Mouse (Mus musculus) heart, embryonic 16.5 days (tissue): ENCODE data around the gene Dnpep. TPM values are rescaled to one million over a fixed set of nuclear protein-coding genes. Genes with fewer than 3 reads are reported as not detected.

Source experiments
- ATAC-seq: fragments of 200-750 bp; cut with Nextera tagmentation; replicated peaks from 2 replicates; pipeline ENCODE4 v1.8.0; 2017; ENCODE audit warnings: moderate number of reproducible peaks; ENCODE audit not compliant: insufficient read depth, low FRiP score; ENCODE audit errors: extremely low read depth
- H3K27ac ChIP-seq: fragments of 300-500 bp; sonication (generic); 2 replicates; pipeline ENCODE4 v1.5.1; 2014; ENCODE audit warnings: mild to moderate bottlenecking, low read length, control low read depth, moderate library complexity
- H3K27me3 ChIP-seq: fragments of 300-500 bp; sonication (generic); 2 replicates; pipeline ENCODE4 v1.6.1; 2014; ENCODE audit warnings: low read length, mixed read lengths; ENCODE audit not compliant: control insufficient read depth, insufficient read depth
- H3K36me3 ChIP-seq: fragments of 300-500 bp; sonication (generic); 2 replicates; pipeline ENCODE4 v1.6.1; 2014; ENCODE audit not compliant: control insufficient read depth, insufficient read depth
- H3K4me1 ChIP-seq: fragments of 300-500 bp; sonication (generic); 2 replicates; pipeline ENCODE4 v1.6.1; 2014; ENCODE audit warnings: low read length, mixed read lengths; ENCODE audit not compliant: control insufficient read depth, insufficient read depth
- H3K4me2 ChIP-seq: fragments of 300-500 bp; sonication (generic); 2 replicates; pipeline ENCODE4 v1.6.1; 2014; ENCODE audit warnings: low read depth, mild to moderate bottlenecking, control low read depth, low read length
- H3K4me3 ChIP-seq: fragments of 300-500 bp; sonication (generic); 2 replicates; pipeline ENCODE4 v1.5.1; 2014; ENCODE audit warnings: mild to moderate bottlenecking, control low read depth, low read length
- H3K9ac ChIP-seq: fragments of 300-500 bp; sonication (generic); 2 replicates; pipeline ENCODE4 v1.6.1; 2014; ENCODE audit warnings: low read length, control low read depth
- H3K9me3 ChIP-seq: fragments of 300-500 bp; sonication (generic); replicated peaks from 2 replicates; pipeline ENCODE4 v1.6.1; 2016; ENCODE audit warnings: low read length; ENCODE audit not compliant: control insufficient read depth
- WGBS: fragments of 180-500 bp; shearing (Covaris S2); extraction: QIAGEN DNeasy Blood & Tissue Kit; methylation state at CpG from one replicate; pipeline ENCODE4 v1.1.7; 2014; 5-methylcytosine and 5-hydroxymethylcytosine counted together
- polyA plus RNA-seq: library from polyadenylated mRNA; unstranded; fragments of >200 nt; fragmentation: Nextera tagmentation; extraction: Ambion mirVana; gene quantifications from 2 replicates; pipeline ENCODE4 v1.2.1, GENCODE M21; 2015

The Dnpep gene
- polyA plus RNA-seq, 1 experiment from 2014 or later = 131 TPM

DNA sequence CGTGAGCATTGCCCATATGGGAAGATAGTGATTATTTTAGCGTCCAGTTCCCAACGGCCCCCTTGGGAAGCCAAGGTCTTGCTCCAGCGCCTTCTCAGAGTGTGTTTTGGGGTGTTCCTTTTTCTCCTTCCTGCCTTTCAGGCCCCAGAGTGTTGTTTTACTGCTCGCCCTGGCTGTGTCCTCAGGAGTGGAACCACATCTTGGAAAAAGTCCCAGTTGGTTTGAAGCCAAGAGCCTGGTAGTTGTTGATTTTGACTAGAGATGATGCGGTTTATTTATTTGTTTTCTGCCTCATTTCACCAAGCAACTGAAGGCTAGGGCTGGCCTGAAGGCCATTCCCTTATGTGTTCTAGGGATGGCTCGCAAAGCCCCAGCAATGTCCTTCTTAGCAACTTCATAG, 39.5 kb upstream of the Dnpep start:
- Histone ChIP-seq H3K9ac (no peak overlapping the region), H3K27ac (peak overlapping the region; percentile 40)
- 54% methylated on average over 7 of the region's 7 CpGs for WGBS

DNA sequence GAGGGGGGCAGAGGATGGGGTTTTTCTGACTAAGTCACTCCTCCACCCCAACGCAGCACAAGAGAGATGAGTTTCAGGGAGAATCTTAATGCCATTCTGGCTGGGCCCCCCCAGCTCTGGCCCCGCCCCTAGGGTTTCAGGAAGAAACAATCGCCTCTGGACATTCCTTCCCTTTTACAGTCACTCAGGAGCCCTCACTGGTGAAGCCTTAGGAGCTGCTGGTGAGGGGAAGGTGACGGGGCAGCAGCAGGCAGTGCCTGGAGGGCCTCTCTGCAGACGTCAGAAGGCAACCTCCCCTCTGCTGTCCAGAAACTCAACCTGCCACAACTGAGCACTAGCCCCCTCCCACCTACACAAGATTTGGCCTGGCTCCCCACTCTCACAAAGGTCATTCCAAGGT, 31.5 kb upstream of the Dnpep start:
- no peak overlapping the region for H3K4me2 ChIP-seq
- H3K27me3 ChIP-seq = no peaks in the 10 kb centered on the region
- WGBS = 30% methylated on average over 5 of the region's 5 CpGs
- no peaks in the 10 kb centered on the region for H3K9me3 ChIP-seq
- H3K9ac ChIP-seq = peak overlapping the region; percentile 40
- H3K4me1 ChIP-seq = peaks cover 44% of the 10 kb centered on the region
- H3K27ac ChIP-seq = peak overlapping the region; percentile 90
- H3K36me3 ChIP-seq = no peaks in the 10 kb centered on the region
- peak; percentile 20; the same call in 1 of the 2 replicates for ATAC-seq
- H3K4me3 ChIP-seq = no peak overlapping the region

More for the DNA sequence above, 39.5 kb upstream of the Dnpep start:
- H3K9me3 ChIP-seq = no peaks in the 10 kb centered on the region
- no peak for ATAC-seq
- H3K4me3 ChIP-seq = no peak overlapping the region
- no peak overlapping the region for H3K4me2 ChIP-seq
- H3K4me1 ChIP-seq = peaks cover 28% of the 10 kb centered on the region
- peaks cover 7% of the 10 kb centered on the region; the same call in 1 of the 2 replicates for H3K27me3 ChIP-seq
- no peaks in the 10 kb centered on the region for H3K36me3 ChIP-seq

DNA sequence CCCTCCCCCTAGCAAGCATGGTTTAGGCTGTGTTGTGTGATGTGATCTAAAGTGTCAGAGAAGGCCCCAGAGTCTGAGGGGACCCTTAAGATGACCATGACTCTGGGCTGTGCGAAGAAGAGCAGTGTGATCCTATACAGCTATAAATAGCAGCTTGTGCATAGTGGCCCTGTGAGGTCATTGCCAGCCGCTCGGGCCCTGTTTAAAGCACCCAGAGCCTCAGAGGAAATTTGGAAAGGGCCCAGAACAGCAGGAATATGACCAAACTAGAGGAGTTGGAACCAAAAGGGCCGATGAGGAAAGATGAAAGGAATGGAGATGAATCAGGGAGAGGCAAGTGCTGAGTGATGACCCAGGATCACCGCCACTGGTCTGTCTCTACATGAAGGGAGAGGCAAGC, 29.5 kb upstream of the Dnpep start:
- Histone ChIP-seq H3K27me3 (no peaks in the 10 kb centered on the region; the same call in 1 of the 2 replicates), H3K27ac (peak overlapping the region; percentile 85), H3K4me1 (peaks cover 53% of the 10 kb centered on the region), H3K4me2 (no peak overlapping the region), H3K4me3 (no peak overlapping the region), H3K9me3 (no peaks in the 10 kb centered on the region), H3K9ac (peak overlapping the region; percentile 57), H3K36me3 (no peaks in the 10 kb centered on the region)
- WGBS = 28% methylated on average over 5 of the region's 5 CpGs
- peak; percentile 57 for ATAC-seq

DNA sequence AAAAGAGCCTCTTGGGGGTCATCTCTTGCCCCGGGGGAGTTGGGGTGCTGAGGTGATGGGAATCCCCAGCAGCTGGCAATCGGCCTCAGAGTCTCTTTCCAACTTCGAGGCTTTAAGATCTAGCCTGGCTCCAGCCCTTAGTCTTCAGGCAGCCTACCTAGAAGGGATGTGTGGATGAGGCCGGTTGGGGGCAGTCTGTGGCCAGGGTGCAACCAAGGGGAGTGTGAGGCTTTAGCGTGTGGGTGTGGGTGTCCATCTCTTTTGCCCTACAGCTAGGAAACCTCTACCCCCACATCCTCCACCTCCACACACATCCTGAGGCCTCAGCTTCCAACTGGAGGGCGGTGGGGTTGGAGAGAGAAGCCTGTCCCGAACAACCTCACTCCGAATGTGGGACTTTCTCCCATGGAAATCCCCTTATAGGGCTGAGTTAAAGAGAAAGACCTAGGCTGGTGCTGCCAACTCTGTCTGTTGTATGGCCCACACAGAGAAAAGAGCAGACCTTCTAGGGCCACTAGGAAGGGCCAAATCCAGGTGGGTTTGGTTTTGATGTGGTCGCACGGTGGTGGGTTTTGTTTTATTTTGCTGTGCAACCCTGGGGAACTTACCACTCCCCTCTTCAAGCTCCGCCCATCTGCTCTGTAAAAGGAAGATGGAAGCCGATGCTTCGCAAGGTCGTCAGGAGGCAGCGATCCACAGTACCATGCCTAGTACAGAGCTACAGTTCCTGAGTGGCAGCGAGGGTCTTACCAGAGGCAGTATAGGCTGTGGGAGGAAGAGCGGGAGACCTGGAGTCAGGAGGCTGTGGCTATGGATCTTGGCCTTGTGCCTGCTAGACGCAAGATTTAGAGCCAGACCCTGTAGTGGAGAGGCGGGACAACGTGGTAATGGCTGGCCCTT, 27.5 kb upstream of the Dnpep start:
- no peaks in the 10 kb centered on the region for H3K9me3 ChIP-seq
- ATAC-seq = 0 out of 2 replicates have a peak, but pooled peaks have one; percentile 34
- no peak overlapping the region for H3K4me3 ChIP-seq
- peak overlapping the region; percentile 31 for H3K4me2 ChIP-seq
- no peaks in the 10 kb centered on the region; the same call in 1 of the 2 replicates for H3K27me3 ChIP-seq
- WGBS = 32% methylated on average over 20 of the region's 20 CpGs
- peak overlapping the region; percentile 30 for H3K9ac ChIP-seq
- peak overlapping the region; percentile 68 for H3K27ac ChIP-seq
- peaks cover 53% of the 10 kb centered on the region for H3K4me1 ChIP-seq
- no peaks in the 10 kb centered on the region for H3K36me3 ChIP-seq

DNA sequence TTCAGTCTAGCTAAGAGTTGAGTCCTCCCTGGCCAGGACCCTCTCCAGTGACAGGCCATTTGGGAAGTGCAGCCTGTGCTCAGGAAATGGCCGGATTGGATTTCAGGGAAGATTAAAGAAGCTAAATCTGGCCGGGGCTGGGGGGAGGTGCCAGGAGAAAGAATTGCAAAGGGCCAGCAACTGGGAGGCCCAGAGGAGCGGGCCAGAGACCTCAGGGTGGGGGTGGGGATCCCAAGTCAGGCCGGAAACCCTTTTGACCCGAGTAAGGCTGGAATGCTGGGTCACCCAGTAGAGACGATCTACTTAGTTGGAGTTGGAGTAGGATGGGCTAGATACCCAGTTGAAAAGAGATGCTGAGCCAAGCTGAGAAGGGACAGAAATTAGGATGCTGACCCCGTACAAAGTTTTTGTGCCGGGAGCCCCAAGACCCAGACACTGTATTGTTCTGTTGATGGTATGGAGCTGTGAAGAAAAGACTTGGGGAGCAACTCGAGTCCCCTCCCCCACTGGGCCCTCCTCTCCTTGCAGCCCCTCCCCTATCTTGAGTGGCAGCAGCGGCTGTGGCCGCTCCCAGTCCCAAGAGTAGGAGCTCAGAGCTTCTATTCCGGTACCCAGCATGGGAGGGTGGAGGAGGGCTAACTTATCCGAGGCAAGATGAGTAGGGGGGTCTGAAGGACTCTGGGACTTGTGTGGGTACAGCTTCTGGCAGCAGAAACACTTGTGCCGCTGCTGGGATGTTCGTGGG, 26.7 kb upstream of the Dnpep start:
- Histone ChIP-seq H3K36me3 (no peaks in the 10 kb centered on the region), H3K9me3 (no peaks in the 10 kb centered on the region), H3K27ac (peak overlapping the region; percentile 68), H3K4me3 (no peak overlapping the region), H3K9ac (peak overlapping the region; percentile 59), H3K4me1 (peaks cover 48% of the 10 kb centered on the region), H3K4me2 (peak overlapping the region; percentile 31), H3K27me3 (no peaks in the 10 kb centered on the region; the same call in 1 of the 2 replicates)
- 5% methylated on average over 15 of the region's 15 CpGs for WGBS
- peak; percentile 17; the same call in 1 of the 2 replicates for ATAC-seq

DNA sequence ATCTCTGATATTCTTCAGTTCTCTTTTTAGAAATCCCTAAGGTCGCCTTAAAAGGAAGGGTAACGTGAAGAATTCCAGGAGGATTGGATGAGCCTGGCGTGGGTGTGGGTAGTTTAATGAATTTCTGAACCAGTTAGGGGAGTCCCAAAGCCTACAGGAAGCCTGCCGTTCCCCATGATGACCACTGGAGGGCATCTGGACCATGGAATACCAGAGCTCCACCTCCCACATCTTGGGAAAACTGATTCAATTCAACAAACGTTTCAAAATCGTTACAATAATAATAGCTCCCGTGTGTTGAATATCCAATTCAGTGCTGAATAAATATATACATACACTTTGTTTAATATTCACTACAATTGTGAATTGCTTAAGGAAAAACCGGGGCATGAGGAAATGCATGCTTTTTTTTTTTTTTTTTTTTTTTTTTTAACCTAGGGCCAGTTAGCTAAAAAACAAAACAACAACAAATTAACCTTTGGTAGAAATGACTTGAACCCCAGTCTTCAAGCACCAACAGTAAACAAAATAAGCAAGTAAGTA, 25.2 kb upstream of the Dnpep start:
- H3K4me1 ChIP-seq = peaks cover 40% of the 10 kb centered on the region

DNA sequence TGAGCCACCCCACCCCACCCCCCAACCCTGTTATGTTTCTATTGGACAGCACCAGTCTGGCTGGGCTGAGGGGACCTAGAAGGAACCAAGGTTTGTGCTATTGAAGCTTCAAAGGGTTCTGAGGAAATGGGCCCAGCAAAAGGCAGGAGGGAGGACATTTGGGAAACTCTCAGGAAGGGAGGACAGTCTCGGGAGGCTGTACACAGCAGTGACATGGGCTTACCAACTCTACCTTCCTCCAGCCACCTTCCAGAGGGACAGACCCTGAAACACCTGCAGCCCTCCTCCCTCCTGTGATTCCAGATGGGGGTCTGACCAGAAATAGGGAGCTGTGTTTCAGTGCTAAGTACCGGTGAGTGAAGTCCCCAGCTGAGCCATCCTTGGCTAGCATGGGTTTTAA, 22.7 kb upstream of the Dnpep start:
- no peaks in the 10 kb centered on the region; the same call in 1 of the 2 replicates for H3K27me3 ChIP-seq
- no peak for ATAC-seq
- no peak overlapping the region for H3K27ac ChIP-seq

More for the DNA sequence above, 25.2 kb upstream of the Dnpep start:
- Histone ChIP-seq H3K36me3 (no peaks in the 10 kb centered on the region), H3K9ac (no peak overlapping the region), H3K4me3 (no peak overlapping the region), H3K9me3 (no peaks in the 10 kb centered on the region), H3K27ac (no peak overlapping the region), H3K27me3 (no peaks in the 10 kb centered on the region; the same call in 1 of the 2 replicates), H3K4me2 (no peak overlapping the region)
- whole genome bisulfite sequencing = 1% methylated on average over 8 of the region's 8 CpGs
- ATAC-seq = no peak

DNA sequence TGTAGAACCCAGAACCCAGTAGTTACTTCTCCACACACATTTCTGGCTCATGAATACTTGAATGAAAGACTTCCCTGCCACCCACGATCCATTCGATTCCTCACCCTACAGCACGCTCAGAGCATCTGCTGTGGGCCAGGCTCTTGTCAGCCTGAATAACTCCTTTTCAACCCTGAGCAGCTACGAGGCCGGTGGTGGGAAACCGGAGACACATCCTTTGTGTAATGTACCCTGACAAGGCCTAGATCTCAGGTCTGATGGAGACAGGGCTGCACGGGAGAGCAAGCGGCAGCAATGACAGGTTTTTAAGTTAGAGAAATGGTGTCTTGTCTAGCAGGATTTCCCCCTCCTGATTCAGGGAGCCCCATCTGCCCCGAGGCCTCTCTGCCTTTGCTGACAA, 21.5 kb upstream of the Dnpep start:
- H3K9ac ChIP-seq = peak overlapping the region; percentile 26; the same call in 1 of the 2 replicates
- no peak overlapping the region for H3K27ac ChIP-seq
- no peak overlapping the region for H3K4me3 ChIP-seq
- peaks cover 10% of the 10 kb centered on the region for H3K4me1 ChIP-seq
- H3K9me3 ChIP-seq = no peaks in the 10 kb centered on the region
- ATAC-seq = no peak
- H3K36me3 ChIP-seq = no peaks in the 10 kb centered on the region
- whole genome bisulfite sequencing = 64% methylated on average over 9 of the region's 9 CpGs
- H3K27me3 ChIP-seq = no peaks in the 10 kb centered on the region; the same call in 1 of the 2 replicates
- no peak overlapping the region for H3K4me2 ChIP-seq

More for the DNA sequence above, 22.7 kb upstream of the Dnpep start:
- no peak overlapping the region for H3K4me3 ChIP-seq
- H3K36me3 ChIP-seq = no peaks in the 10 kb centered on the region
- H3K4me2 ChIP-seq = no peak overlapping the region
- 63% methylated on average over 2 of the region's 2 CpGs for whole genome bisulfite sequencing
- no peak overlapping the region for H3K9ac ChIP-seq
- no peaks in the 10 kb centered on the region for H3K9me3 ChIP-seq
- H3K4me1 ChIP-seq = peaks cover 22% of the 10 kb centered on the region
